Mouse (Mus musculus) neural tube, embryonic 15.5 days (tissue): ENCODE data around the gene Mob3b. TPM values are rescaled to one million over a fixed set of nuclear protein-coding genes. Genes with fewer than 3 reads are reported as not detected.

Experiments used
- ATAC-seq: fragments of 200-750 bp; cut with Nextera tagmentation; 2 replicates; pipeline ENCODE4 v1.8.0; 2017; ENCODE audit warnings: mild to moderate bottlenecking, moderate TSS enrichment, moderate library complexity; ENCODE audit not compliant: low FRiP score
- H3K27ac ChIP-seq: fragments of 300-500 bp; sonication (generic); replicated peaks from 2 replicates; pipeline ENCODE4 v1.5.1; 2015; ENCODE audit warnings: mild to moderate bottlenecking, inconsistent platforms
- H3K27me3 ChIP-seq: fragments of 300-500 bp; sonication (generic); replicated peaks from 2 replicates; pipeline ENCODE4 v1.6.1; 2015; ENCODE audit warnings: inconsistent platforms
- H3K36me3 ChIP-seq: fragments of 300-500 bp; sonication (generic); 2 replicates; pipeline ENCODE4 v1.6.1; 2015; ENCODE audit warnings: inconsistent platforms
- H3K4me1 ChIP-seq: fragments of 300-500 bp; sonication (generic); 2 replicates; pipeline ENCODE4 v1.6.1; 2015; ENCODE audit warnings: inconsistent platforms
- H3K4me2 ChIP-seq: fragments of 300-500 bp; sonication (generic); 2 replicates; pipeline ENCODE4 v1.6.1; 2015; ENCODE audit warnings: inconsistent platforms, mild to moderate bottlenecking, moderate library complexity
- H3K4me3 ChIP-seq: fragments of 300-500 bp; sonication (generic); replicated peaks from 2 replicates; pipeline ENCODE4 v1.5.1; 2015; ENCODE audit warnings: mild to moderate bottlenecking, inconsistent platforms
- H3K9ac ChIP-seq: fragments of 300-500 bp; sonication (generic); replicated peaks from 2 replicates; pipeline ENCODE4 v1.6.1; 2015; ENCODE audit warnings: mild to moderate bottlenecking, inconsistent platforms
- H3K9me3 ChIP-seq: fragments of 300-500 bp; sonication (generic); replicated peaks from 2 replicates; pipeline ENCODE4 v1.6.1; 2016; ENCODE audit warnings: inconsistent platforms
- WGBS: fragments of 180-500 bp; shearing (Covaris S2); methylation state at CpG from one replicate; pipeline ENCODE4 v1.1.7; 2015; ENCODE audit warnings: mixed read lengths; 5-methylcytosine and 5-hydroxymethylcytosine counted together
- polyA plus RNA-seq: library from polyadenylated mRNA; unstranded; fragments of >200 nt; fragmentation: Nextera tagmentation; extraction: Ambion mirVana; gene quantifications from 2 replicates; pipeline ENCODE4 v1.2.1, GENCODE M21; 2015

Mob3b gene
- 3.7 and 6.8 TPM in 2 replicates for polyA plus RNA-seq

DNA sequence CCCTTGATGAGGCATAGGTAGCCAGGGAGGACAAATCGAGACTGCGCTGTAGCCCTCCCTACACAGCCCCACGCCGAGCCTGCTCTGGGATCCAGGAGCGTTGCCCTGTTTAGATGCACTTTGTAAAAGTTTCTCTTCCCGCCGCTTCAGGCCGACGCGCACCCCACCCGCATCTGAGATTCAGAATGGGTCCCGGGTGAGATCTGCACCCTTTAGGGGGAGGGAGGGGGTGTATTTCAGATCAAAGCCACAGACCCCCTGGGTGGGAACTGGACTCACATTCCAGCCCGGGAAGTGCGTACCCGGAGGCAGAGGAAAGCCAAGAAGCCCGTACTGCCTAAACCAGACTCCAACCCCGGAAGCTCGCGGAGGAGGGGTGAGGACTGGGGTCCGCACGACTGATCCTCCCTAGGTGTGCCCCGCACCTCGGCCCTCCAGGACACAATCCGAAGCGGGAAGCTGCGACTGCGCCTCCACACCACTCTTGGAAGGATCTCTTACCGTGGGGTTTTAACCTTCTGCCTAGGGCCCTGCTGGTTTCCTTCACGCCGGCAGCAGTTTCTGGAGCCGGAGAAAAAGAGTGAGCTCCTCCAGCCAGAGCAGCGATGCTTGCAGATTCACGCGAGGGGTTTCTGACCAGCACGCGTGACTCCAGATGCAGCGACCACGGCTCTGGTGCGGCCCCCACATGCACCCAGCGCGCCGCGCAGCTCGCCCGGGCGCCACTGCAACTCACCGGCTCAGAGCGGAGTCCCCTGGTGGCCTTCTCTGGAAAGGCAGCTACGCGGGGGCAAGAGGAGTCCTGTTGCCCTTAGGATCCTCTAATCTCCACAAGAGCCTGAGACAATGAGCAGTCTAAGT, at the start of gene Mob3b:
TSS of gene Mob3b (minus strand) at position 734 of the 861 bp plus-strand sequence.
- peaks cover 6% of the 10 kb centered on the region; the same call in 1 of the 2 replicates for H3K27me3 ChIP-seq
- peak within 1 kb of the TSS; percentile 51 for H3K4me3 ChIP-seq
- peaks cover 18% of the 10 kb centered on the region for H3K4me1 ChIP-seq
- H3K4me2 ChIP-seq, result peak within 1 kb of the TSS; percentile 97
- no peaks in the 10 kb centered on the region for H3K9me3 ChIP-seq
- ATAC-seq, result peak; percentile 89
- H3K27ac ChIP-seq, result peak within 1 kb of the TSS; percentile 49
- WGBS, result under 1% methylated on average over 50 of the region's 50 CpGs
- H3K36me3 ChIP-seq, result no peaks in the 10 kb centered on the region
- H3K9ac ChIP-seq, result peak within 1 kb of the TSS; percentile 54

GRCm38 (mm10) chr4:35204659-35205058, 47.4 kb upstream of the Mob3b start:
- H3K27ac ChIP-seq, result no peak overlapping the region
- no peak overlapping the region for H3K4me3 ChIP-seq
- no peaks in the 10 kb centered on the region for H3K27me3 ChIP-seq
- H3K36me3 ChIP-seq, result peaks cover 44% of the 10 kb centered on the region
- H3K4me2 ChIP-seq, result no peak overlapping the region
- WGBS, result 63% methylated on average over 7 of the region's 7 CpGs
- no peaks in the 10 kb centered on the region for H3K4me1 ChIP-seq
- no peak for ATAC-seq
- no peaks in the 10 kb centered on the region for H3K9me3 ChIP-seq
- no peak overlapping the region for H3K9ac ChIP-seq

DNA sequence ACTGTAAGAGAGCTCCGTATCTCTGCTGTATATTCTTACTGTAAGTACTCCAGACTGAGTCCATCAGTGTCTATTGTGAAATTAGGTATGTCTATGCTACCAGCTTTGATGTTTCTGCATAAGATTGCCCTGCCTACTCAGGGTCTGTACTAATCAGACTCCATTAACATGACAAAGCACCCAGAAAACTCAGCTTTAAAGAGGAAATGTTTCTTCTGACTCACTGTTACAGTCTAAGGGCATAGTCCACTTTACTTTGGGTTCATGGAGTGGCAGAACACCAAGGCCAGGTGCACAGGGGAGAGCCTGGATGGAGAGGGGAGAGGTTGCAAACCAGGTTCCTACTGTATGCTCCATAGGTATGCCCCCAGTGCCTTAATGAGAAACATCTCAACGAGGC, 46.4 kb upstream of the Mob3b start:
- Histone ChIP-seq H3K27ac (no peak overlapping the region), H3K4me1 (no peaks in the 10 kb centered on the region), H3K27me3 (no peaks in the 10 kb centered on the region), H3K4me2 (no peak overlapping the region), H3K36me3 (peaks cover 43% of the 10 kb centered on the region), H3K9ac (no peak overlapping the region), H3K9me3 (no peaks in the 10 kb centered on the region), H3K4me3 (no peak overlapping the region)
- ATAC-seq, result no peak
- 89% methylated on average over 2 of the region's 2 CpGs for WGBS

DNA sequence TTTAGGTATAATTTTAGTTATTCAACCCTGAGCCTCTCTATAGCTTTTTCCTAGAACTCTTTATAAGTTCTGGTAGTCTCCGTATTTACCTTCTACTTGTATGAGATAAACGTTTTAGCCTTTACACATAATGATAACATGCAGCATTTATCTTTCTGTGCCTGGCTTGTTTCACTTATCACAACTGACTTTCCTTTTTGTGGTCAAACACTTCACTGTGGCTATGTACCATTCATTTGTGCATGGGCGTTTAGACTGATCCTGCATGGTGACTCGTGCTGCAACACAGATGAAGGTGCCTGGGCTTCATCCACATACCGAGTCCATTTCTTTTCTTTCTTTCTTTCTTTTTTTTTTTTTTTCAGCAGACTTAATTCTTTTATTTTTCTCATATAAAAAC, 44.4 kb upstream of the Mob3b start:
- Histone ChIP-seq H3K27ac (no peak overlapping the region), H3K27me3 (no peaks in the 10 kb centered on the region), H3K36me3 (peaks cover 52% of the 10 kb centered on the region), H3K9me3 (no peaks in the 10 kb centered on the region), H3K4me1 (no peaks in the 10 kb centered on the region), H3K9ac (no peak overlapping the region), H3K4me3 (no peak overlapping the region), H3K4me2 (no peak overlapping the region)
- no peak for ATAC-seq
- 97% methylated on average over 5 of the region's 5 CpGs for WGBS

DNA sequence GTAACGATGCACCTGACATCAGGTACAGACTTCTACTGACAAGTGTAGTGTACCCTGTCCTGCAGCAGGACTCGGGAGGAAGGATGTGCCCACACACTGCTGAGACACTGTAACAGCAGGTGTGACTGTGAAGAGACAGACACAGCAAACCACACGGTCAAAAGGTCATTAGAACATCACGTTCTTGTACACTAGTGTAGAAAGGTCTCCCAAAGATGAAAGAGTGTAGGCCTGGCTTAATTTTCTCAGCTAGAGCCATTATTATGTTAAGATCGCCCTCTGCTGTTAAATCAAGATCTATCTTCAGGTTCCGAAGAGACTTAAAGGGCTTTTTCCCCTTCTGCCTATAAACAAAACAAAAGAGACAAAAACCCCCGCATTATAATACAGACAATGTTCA, 35.4 kb upstream of the Mob3b start:
- no peak overlapping the region for H3K27ac ChIP-seq
- no peak overlapping the region for H3K4me3 ChIP-seq
- H3K4me2 ChIP-seq, result no peak overlapping the region
- H3K9ac ChIP-seq, result no peak overlapping the region
- H3K27me3 ChIP-seq, result no peaks in the 10 kb centered on the region
- 27% methylated on average over 7 of the region's 7 CpGs for WGBS
- no peak for ATAC-seq
- H3K4me1 ChIP-seq, result no peaks in the 10 kb centered on the region
- no peaks in the 10 kb centered on the region for H3K9me3 ChIP-seq
- peaks cover 17% of the 10 kb centered on the region; the same call in 1 of the 2 replicates for H3K36me3 ChIP-seq

GRCm38 (mm10) chr4:35189794-35190193, 32.5 kb upstream of the Mob3b start:
- H3K27me3 ChIP-seq, result no peaks in the 10 kb centered on the region
- no peak overlapping the region for H3K4me2 ChIP-seq
- H3K27ac ChIP-seq, result no peak overlapping the region
- no peaks in the 10 kb centered on the region for H3K4me1 ChIP-seq
- WGBS, result 66% methylated on average over 5 of the region's 5 CpGs
- ATAC-seq, result no peak
- H3K9ac ChIP-seq, result no peak overlapping the region
- peaks cover 5% of the 10 kb centered on the region; the same call in 1 of the 2 replicates for H3K36me3 ChIP-seq
- no peaks in the 10 kb centered on the region for H3K9me3 ChIP-seq
- H3K4me3 ChIP-seq, result no peak overlapping the region

DNA sequence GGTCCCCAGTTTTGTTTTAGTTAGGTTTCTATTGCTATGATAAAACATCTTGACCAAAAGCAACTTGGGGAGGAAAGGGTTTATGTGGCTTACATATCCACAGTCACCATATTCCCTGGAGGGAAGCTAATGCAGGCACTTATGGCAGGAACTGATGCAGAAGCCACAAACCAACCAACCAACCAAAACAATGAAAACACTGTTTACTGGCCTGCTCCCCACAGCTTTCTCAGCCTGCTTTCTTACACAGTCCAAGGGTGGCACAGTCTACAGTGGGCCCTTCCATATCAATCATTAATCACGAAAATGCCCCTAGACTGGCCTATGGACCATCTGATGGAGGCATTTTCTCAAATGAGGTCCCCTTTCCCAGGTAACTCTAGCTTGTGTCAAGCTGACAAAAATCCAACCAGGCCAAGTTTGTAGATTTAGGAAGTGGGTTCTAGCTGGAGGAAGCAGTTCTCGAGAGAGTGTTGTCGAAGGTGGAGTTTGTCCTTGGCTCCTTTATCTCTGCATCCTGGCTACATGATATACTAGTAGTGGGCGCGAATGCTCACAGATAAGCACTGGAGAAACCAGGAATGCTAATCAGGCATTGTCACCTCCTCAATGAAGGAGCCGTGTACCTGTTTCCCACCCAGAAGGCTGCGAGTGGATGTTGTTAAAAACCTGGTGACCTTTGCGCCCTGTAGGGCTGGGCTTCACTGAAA, 30.5 kb upstream of the Mob3b start:
- Histone ChIP-seq H3K9me3 (no peaks in the 10 kb centered on the region), H3K36me3 (peaks cover 5% of the 10 kb centered on the region; the same call in 1 of the 2 replicates), H3K27ac (no peak overlapping the region), H3K4me2 (no peak overlapping the region), H3K9ac (no peak overlapping the region), H3K4me1 (no peaks in the 10 kb centered on the region), H3K4me3 (no peak overlapping the region), H3K27me3 (no peaks in the 10 kb centered on the region)
- 95% methylated on average over 8 of the region's 8 CpGs for WGBS
- ATAC-seq, result no peak

DNA sequence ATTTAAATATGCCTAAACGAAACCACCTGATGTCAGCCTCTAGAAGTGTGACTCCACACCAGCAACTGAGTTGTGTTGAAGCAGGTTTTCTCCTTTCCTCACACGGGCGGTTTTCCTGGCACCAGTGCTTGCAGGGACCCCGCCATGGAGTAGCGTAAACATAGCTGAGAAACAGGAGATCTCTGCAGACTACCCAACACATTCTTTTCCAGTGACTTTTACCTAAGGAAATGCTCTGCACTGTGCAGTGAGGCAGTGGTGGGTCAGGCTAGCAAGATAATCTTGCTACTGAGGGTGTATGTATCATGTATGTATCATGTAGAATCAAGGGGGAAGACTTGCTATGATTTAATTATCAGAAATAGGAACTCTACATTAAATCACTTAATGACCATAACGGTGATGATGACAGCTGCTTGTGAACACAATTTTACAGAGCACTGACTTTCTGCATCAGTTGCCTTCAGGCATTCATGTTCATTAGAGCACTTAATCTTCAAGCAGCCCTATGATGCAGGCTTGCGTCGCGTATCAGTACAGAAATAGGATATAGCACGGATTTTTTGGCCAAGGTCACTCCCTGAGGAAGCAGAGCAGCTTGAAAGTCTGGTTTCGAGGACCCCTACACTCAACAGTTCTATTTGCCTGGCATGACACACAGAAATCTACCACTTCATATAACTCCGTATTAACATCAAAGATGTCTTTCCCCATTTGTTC, 20.8 kb upstream of the Mob3b start:
- no peaks in the 10 kb centered on the region for H3K36me3 ChIP-seq
- no peak overlapping the region for H3K9ac ChIP-seq
- WGBS, result 83% methylated on average over 12 of the region's 12 CpGs
- no peak overlapping the region for H3K4me2 ChIP-seq
- no peak overlapping the region for H3K27ac ChIP-seq
- ATAC-seq, result no peak
- H3K27me3 ChIP-seq, result no peaks in the 10 kb centered on the region
- no peaks in the 10 kb centered on the region for H3K4me1 ChIP-seq
- H3K4me3 ChIP-seq, result no peak overlapping the region
- H3K9me3 ChIP-seq, result no peaks in the 10 kb centered on the region

- Histone ChIP-seq H3K27ac (no peak overlapping the region), H3K4me3 (no peak overlapping the region), H3K4me1 (no peaks in the 10 kb centered on the region), H3K36me3 (no peaks in the 10 kb centered on the region), H3K4me2 (no peak overlapping the region), H3K9ac (no peak overlapping the region), H3K27me3 (no peaks in the 10 kb centered on the region), H3K9me3 (no peaks in the 10 kb centered on the region)
- WGBS, result 93% methylated on average over 2 of the region's 2 CpGs
- ATAC-seq, result no peak
These were observed 18.3 kb upstream of the Mob3b start for GRCm38 (mm10) chr4:35175566-35175965.

GRCm38 (mm10) chr4:35173551-35173950, 16.3 kb upstream of the Mob3b start:
- WGBS, result 86% methylated on average over 1 of the region's 1 CpGs
- H3K4me3 ChIP-seq, result no peak overlapping the region
- H3K27me3 ChIP-seq, result no peaks in the 10 kb centered on the region
- no peak for ATAC-seq
- no peaks in the 10 kb centered on the region for H3K36me3 ChIP-seq
- H3K27ac ChIP-seq, result no peak overlapping the region
- H3K4me2 ChIP-seq, result no peak overlapping the region
- no peaks in the 10 kb centered on the region for H3K9me3 ChIP-seq
- 0 out of 2 replicates have a peak, but pooled peaks cover 3% of the 10 kb centered on the region for H3K4me1 ChIP-seq
- no peak overlapping the region for H3K9ac ChIP-seq

- Histone ChIP-seq H3K4me1 (0 out of 2 replicates have a peak, but pooled peaks cover 3% of the 10 kb centered on the region), H3K36me3 (no peaks in the 10 kb centered on the region), H3K9me3 (no peaks in the 10 kb centered on the region), H3K4me3 (no peak overlapping the region), H3K4me2 (no peak overlapping the region), H3K27me3 (no peaks in the 10 kb centered on the region), H3K9ac (no peak overlapping the region), H3K27ac (no peak overlapping the region)
- no peak for ATAC-seq
- 91% methylated on average over 2 of the region's 2 CpGs for WGBS
These were observed 15.2 kb upstream of the Mob3b start for GRCm38 (mm10) chr4:35172471-35172870.
